Mouse (Mus musculus): Measurements from ENCODE around the gene Sycp2.

DNA sequence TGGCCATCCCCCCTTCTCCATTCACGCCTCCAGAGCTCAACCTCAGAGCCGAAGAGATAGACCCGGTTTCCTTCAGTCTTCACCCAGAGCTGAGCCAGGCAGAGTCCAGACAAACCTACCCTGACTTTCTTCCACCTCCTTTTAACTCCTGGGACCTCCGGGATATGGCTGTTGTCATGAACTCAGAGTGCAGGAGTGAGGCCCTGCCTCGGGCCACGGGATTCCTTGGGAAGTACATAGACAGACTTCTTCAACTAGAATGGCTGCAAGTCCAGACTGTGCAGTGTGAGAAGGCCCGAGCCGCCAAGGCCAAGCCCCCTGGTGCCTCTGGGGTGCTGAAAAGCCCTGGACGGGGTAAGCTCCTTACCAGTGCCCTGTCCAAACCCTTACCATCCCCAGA, 13.1 kb upstream of the Sycp2 start:
- no peak for TF ChIP-seq CTCF (IDR thresholded peaks at IDR 0.05)
- TF ChIP-seq EP300 (IDR thresholded peaks at IDR 0.05) = no peak
